Mouse (Mus musculus) liver, embryonic 13.5 days (tissue): ENCODE results near the gene Selenos. TPM values are rescaled to one million over a fixed set of nuclear protein-coding genes. Genes with fewer than 3 reads are reported as not detected.

Source experiments
- ATAC-seq: fragments of 200-750 bp; cut with Nextera tagmentation; 2 replicates; pipeline ENCODE4 v1.8.0; 2017; ENCODE audit warnings: low read depth, mild to moderate bottlenecking, moderate number of reproducible peaks, moderate library complexity
- DNase-seq: peaks from one replicate; pipeline ENCODE4 v3.0.0; 2022
- H3K27ac ChIP-seq: fragments of 300-500 bp; sonication (generic); 2 replicates; pipeline ENCODE4 v1.5.1; 2015; ENCODE audit warnings: moderate library complexity, mild to moderate bottlenecking, inconsistent platforms
- H3K27me3 ChIP-seq: fragments of 300-500 bp; sonication (generic); 2 replicates; pipeline ENCODE4 v1.6.1; 2015; ENCODE audit warnings: mild to moderate bottlenecking, inconsistent platforms
- H3K36me3 ChIP-seq: fragments of 300-500 bp; sonication (generic); 2 replicates; pipeline ENCODE4 v1.6.1; 2015; ENCODE audit warnings: mild to moderate bottlenecking, inconsistent platforms
- H3K4me1 ChIP-seq: fragments of 300-500 bp; sonication (generic); replicated peaks from 2 replicates; pipeline ENCODE4 v1.6.1; 2015; ENCODE audit warnings: inconsistent platforms
- H3K4me2 ChIP-seq: fragments of 300-500 bp; sonication (generic); 2 replicates; pipeline ENCODE4 v1.6.1; 2015; ENCODE audit warnings: inconsistent platforms, mild to moderate bottlenecking, moderate library complexity
- H3K4me3 ChIP-seq: fragments of 300-500 bp; sonication (generic); replicated peaks from 2 replicates; pipeline ENCODE4 v1.5.1; 2015; ENCODE audit warnings: mild to moderate bottlenecking, inconsistent platforms
- H3K9ac ChIP-seq: fragments of 300-500 bp; sonication (generic); 2 replicates; pipeline ENCODE4 v1.6.1; 2015; ENCODE audit warnings: mild to moderate bottlenecking, inconsistent platforms
- H3K9me3 ChIP-seq: fragments of 300-500 bp; sonication (generic); replicated peaks from 2 replicates; pipeline ENCODE4 v1.6.1; 2016; ENCODE audit warnings: inconsistent platforms
- WGBS: fragments of 180-500 bp; shearing (Covaris S2); methylation state at CpG from one replicate; pipeline ENCODE4 v1.1.7; 2015; ENCODE audit not compliant: insufficient replicate concordance; 5-methylcytosine and 5-hydroxymethylcytosine counted together
- polyA plus RNA-seq: library from polyadenylated mRNA; unstranded; fragments of >200 nt; fragmentation: Nextera tagmentation; extraction: Ambion mirVana; gene quantifications from 2 replicates; pipeline ENCODE4 v1.2.1, GENCODE M21; 2015

The Selenos gene
- polyA plus RNA-seq, 1 experiment from 2014 or later: 64.6 TPM

- DNase-seq: peak; percentile 80
- Histone ChIP-seq H3K9me3 (no peaks in the 10 kb centered on the region), H3K36me3 (no peaks in the 10 kb centered on the region), H3K4me1 (peaks cover 46% of the 10 kb centered on the region), H3K27ac (peak within 1 kb of the TSS; percentile 84), H3K4me2 (peak within 1 kb of the TSS; percentile 97), H3K4me3 (peak within 1 kb of the TSS; percentile 90), H3K27me3 (peaks cover 6% of the 10 kb centered on the region; the same call in 1 of the 2 replicates), H3K9ac (peak within 1 kb of the TSS; percentile 93)
- peak; percentile 62 for ATAC-seq
- WGBS: under 1% methylated on average over 86 of the region's 123 CpGs
Observed at GRCm38 (mm10) chr7:66108961-66109854, 29.8 kb downstream of the Selenos start, which contains the start of gene Chsy1. Gene Chsy1 (plus strand): TSS chr7:66109515.

- Histone ChIP-seq H3K27ac (peak overlapping the region; percentile 84), H3K4me1 (peaks cover 54% of the 10 kb centered on the region), H3K36me3 (no peaks in the 10 kb centered on the region), H3K9me3 (no peaks in the 10 kb centered on the region), H3K4me3 (peak overlapping the region; percentile 90), H3K9ac (peak overlapping the region; percentile 93), H3K27me3 (peaks cover 6% of the 10 kb centered on the region; the same call in 1 of the 2 replicates), H3K4me2 (peak overlapping the region; percentile 97)
- under 1% methylated on average over 71 of the region's 77 CpGs for whole genome bisulfite sequencing
- ATAC-seq (peak; percentile 48), DNase-seq (peak; percentile 44)
Observed at GRCm38 (mm10) chr7:66109855-66110635, 30.6 kb downstream of the Selenos start.

GRCm38 (mm10) chr7:66110636-66111112 lies 31.2 kb downstream of the Selenos start:
- peak overlapping the region; percentile 84 for H3K27ac ChIP-seq
- no peaks in the 10 kb centered on the region for H3K9me3 ChIP-seq
- DNase-seq: no peak
- peaks cover 6% of the 10 kb centered on the region; the same call in 1 of the 2 replicates for H3K27me3 ChIP-seq
- H3K36me3 ChIP-seq: no peaks in the 10 kb centered on the region
- peaks cover 61% of the 10 kb centered on the region for H3K4me1 ChIP-seq
- peak overlapping the region; percentile 93 for H3K9ac ChIP-seq
- 9% methylated on average over 10 of the region's 10 CpGs for WGBS
- peak overlapping the region; percentile 97 for H3K4me2 ChIP-seq
- H3K4me3 ChIP-seq: peak overlapping the region; percentile 90
- no peak for ATAC-seq

- no peaks in the 10 kb centered on the region for H3K9me3 ChIP-seq
- DNase-seq (no peak), ATAC-seq (no peak)
- H3K4me2 ChIP-seq: peak overlapping the region; percentile 97
- no peaks in the 10 kb centered on the region for H3K36me3 ChIP-seq
- peaks cover 6% of the 10 kb centered on the region; the same call in 1 of the 2 replicates for H3K27me3 ChIP-seq
- peaks cover 66% of the 10 kb centered on the region for H3K4me1 ChIP-seq
- H3K9ac ChIP-seq: peak overlapping the region; percentile 93
- H3K4me3 ChIP-seq: peak overlapping the region; percentile 90
- WGBS: 64% methylated on average over 10 of the region's 10 CpGs
- H3K27ac ChIP-seq: peak overlapping the region; percentile 84
Observed at GRCm38 (mm10) chr7:66111211-66111610, 31.8 kb downstream of the Selenos start.

- peak; percentile 73 for DNase-seq
- peak; percentile 77 for ATAC-seq
- WGBS: 21% methylated on average over 3 of the region's 3 CpGs
- peaks cover 83% of the 10 kb centered on the region for H3K4me1 ChIP-seq
- H3K4me3 ChIP-seq: peak overlapping the region; percentile 38
- no peaks in the 10 kb centered on the region for H3K9me3 ChIP-seq
- no peaks in the 10 kb centered on the region for H3K27me3 ChIP-seq
- H3K9ac ChIP-seq: peak overlapping the region; percentile 61
- peak overlapping the region; percentile 97 for H3K4me2 ChIP-seq
- H3K36me3 ChIP-seq: peaks cover 11% of the 10 kb centered on the region; the same call in 1 of the 2 replicates
- H3K27ac ChIP-seq: peak overlapping the region; percentile 84
Observed at GRCm38 (mm10) chr7:66113561-66113960, 34.1 kb downstream of the Selenos start.

GRCm38 (mm10) chr7:66115821-66116343 lies 36.4 kb downstream of the Selenos start:
- no peaks in the 10 kb centered on the region for H3K9me3 ChIP-seq
- H3K4me3 ChIP-seq: peak overlapping the region; percentile 1; the same call in 1 of the 2 replicates
- peak overlapping the region; percentile 43 for H3K27ac ChIP-seq
- no peaks in the 10 kb centered on the region for H3K27me3 ChIP-seq
- no peak for ATAC-seq
- peak overlapping the region; percentile 97 for H3K4me2 ChIP-seq
- 43% methylated on average over 11 of the region's 11 CpGs for WGBS
- peaks cover 96% of the 10 kb centered on the region for H3K4me1 ChIP-seq
- peaks cover 13% of the 10 kb centered on the region; the same call in 1 of the 2 replicates for H3K36me3 ChIP-seq
- DNase-seq: no peak
- peak overlapping the region; percentile 50; the same call in 1 of the 2 replicates for H3K9ac ChIP-seq

- peaks cover 96% of the 10 kb centered on the region for H3K4me1 ChIP-seq
Observed at GRCm38 (mm10) chr7:66116906-66117482, 37.5 kb downstream of the Selenos start.

GRCm38 (mm10) chr7:66118046-66118445 lies 38.6 kb downstream of the Selenos start:
- 51% methylated on average over 3 of the region's 3 CpGs for WGBS
- H3K9me3 ChIP-seq: no peaks in the 10 kb centered on the region
- H3K4me1 ChIP-seq: peaks cover 92% of the 10 kb centered on the region
- DNase-seq (no peak), ATAC-seq (no peak)
- peak overlapping the region; percentile 45; the same call in 1 of the 2 replicates for H3K27ac ChIP-seq
- peaks cover 13% of the 10 kb centered on the region; the same call in 1 of the 2 replicates for H3K36me3 ChIP-seq
- H3K27me3 ChIP-seq: no peaks in the 10 kb centered on the region
- 0 out of 2 replicates have a peak overlapping the region, but pooled peaks have one; percentile 16 for H3K9ac ChIP-seq
- H3K4me2 ChIP-seq: no peak overlapping the region
- no peak overlapping the region for H3K4me3 ChIP-seq

More at GRCm38 (mm10) chr7:66116906-66117482, 37.5 kb downstream of the Selenos start:
- Histone ChIP-seq H3K9me3 (no peaks in the 10 kb centered on the region), H3K36me3 (peaks cover 13% of the 10 kb centered on the region; the same call in 1 of the 2 replicates), H3K4me2 (peak overlapping the region; percentile 97), H3K27me3 (no peaks in the 10 kb centered on the region), H3K9ac (0 out of 2 replicates have a peak overlapping the region, but pooled peaks have one; percentile 26), H3K27ac (peak overlapping the region; percentile 35; the same call in 1 of the 2 replicates), H3K4me3 (no peak overlapping the region)
- DNase-seq (no peak), ATAC-seq (no peak)
- 39% methylated on average over 8 of the region's 8 CpGs for WGBS

- no peak for DNase-seq
- H3K4me2 ChIP-seq: no peak overlapping the region
- peaks cover 13% of the 10 kb centered on the region; the same call in 1 of the 2 replicates for H3K36me3 ChIP-seq
- WGBS: 82% methylated on average over 7 of the region's 7 CpGs
- H3K9ac ChIP-seq: peak overlapping the region; percentile 16; the same call in 1 of the 2 replicates
- no peaks in the 10 kb centered on the region for H3K27me3 ChIP-seq
- no peak for ATAC-seq
- H3K9me3 ChIP-seq: no peaks in the 10 kb centered on the region
- peaks cover 85% of the 10 kb centered on the region for H3K4me1 ChIP-seq
- peak overlapping the region; percentile 45; the same call in 1 of the 2 replicates for H3K27ac ChIP-seq
- no peak overlapping the region for H3K4me3 ChIP-seq
Observed at GRCm38 (mm10) chr7:66118796-66119195, 39.3 kb downstream of the Selenos start.

GRCm38 (mm10) chr7:66120139-66120538 lies 40.7 kb downstream of the Selenos start:
- no peaks in the 10 kb centered on the region for H3K27me3 ChIP-seq
- peaks cover 81% of the 10 kb centered on the region for H3K4me1 ChIP-seq
- peaks cover 23% of the 10 kb centered on the region for H3K36me3 ChIP-seq
- H3K9ac ChIP-seq: no peak overlapping the region
- no peak overlapping the region for H3K4me3 ChIP-seq
- H3K27ac ChIP-seq: peak overlapping the region; percentile 5; the same call in 1 of the 2 replicates
- no peak overlapping the region for H3K4me2 ChIP-seq
- no peaks in the 10 kb centered on the region for H3K9me3 ChIP-seq
- 30% methylated on average over 1 of the region's 1 CpGs for WGBS
- no peak for DNase-seq
- ATAC-seq: no peak
